Mouse (Mus musculus): ENCODE results near the gene Gm16253.
A peak's percentile ranks its signal among the peaks of the same experiment; 100 is the strongest.

Gm16253 gene

GRCm38 (mm10) chr3:96576690-96577541 lies at the start of gene Gm16253:
Gene Gm16253 (plus strand): TSS chr3:96576984.
- no peak for DNase-seq (ENCODE audit: low read depth, low spot score)

- DNase-seq (ENCODE audit: low read depth, low spot score) = no peak
Measured at GRCm38 (mm10) chr3:96528506-96528905, 48.3 kb upstream of the Gm16253 start.

GRCm38 (mm10) chr3:96532050-96532449 lies 44.7 kb upstream of the Gm16253 start:
- DNase-seq (ENCODE audit: low read depth, low spot score) = no peak

- no peak for DNase-seq (ENCODE audit: low read depth, low spot score)
Measured at GRCm38 (mm10) chr3:96534300-96534699, 42.5 kb upstream of the Gm16253 start.

GRCm38 (mm10) chr3:96539316-96539715 lies 37.5 kb upstream of the Gm16253 start:
- no peak for DNase-seq (ENCODE audit: low read depth, low spot score)

- no peak for DNase-seq (ENCODE audit: low read depth, low spot score)
Measured at GRCm38 (mm10) chr3:96540740-96541139, 36.0 kb upstream of the Gm16253 start.

- no peak for DNase-seq (ENCODE audit: low read depth, low spot score)
Measured at GRCm38 (mm10) chr3:96541328-96542078, 35.3 kb upstream of the Gm16253 start.

- no peak for DNase-seq (ENCODE audit: low read depth, low spot score)
Measured at GRCm38 (mm10) chr3:96542554-96542953, 34.2 kb upstream of the Gm16253 start.

- DNase-seq (ENCODE audit: low read depth, low spot score) = no peak
Measured at GRCm38 (mm10) chr3:96543345-96543744, 33.4 kb upstream of the Gm16253 start.

GRCm38 (mm10) chr3:96545565-96545964 lies 31.2 kb upstream of the Gm16253 start:
- DNase-seq (ENCODE audit: low read depth, low spot score) = no peak

- DNase-seq (ENCODE audit: low read depth, low spot score) = no peak
Measured at GRCm38 (mm10) chr3:96546880-96547279, 29.9 kb upstream of the Gm16253 start.

GRCm38 (mm10) chr3:96547389-96547960 lies 29.3 kb upstream of the Gm16253 start:
- DNase-seq (ENCODE audit: low read depth, low spot score) = peak; percentile 29

GRCm38 (mm10) chr3:96548824-96549223 lies 28.0 kb upstream of the Gm16253 start:
- no peak for DNase-seq (ENCODE audit: low read depth, low spot score)

GRCm38 (mm10) chr3:96549346-96549745 lies 27.4 kb upstream of the Gm16253 start:
- DNase-seq (ENCODE audit: low read depth, low spot score) = no peak

- no peak for DNase-seq (ENCODE audit: low read depth, low spot score)
Measured at GRCm38 (mm10) chr3:96551203-96551602, 25.6 kb upstream of the Gm16253 start.

- no peak for DNase-seq (ENCODE audit: low read depth, low spot score)
Measured at GRCm38 (mm10) chr3:96551890-96552289, 24.9 kb upstream of the Gm16253 start.

- no peak for DNase-seq (ENCODE audit: low read depth, low spot score)
Measured at GRCm38 (mm10) chr3:96553601-96554000, 23.2 kb upstream of the Gm16253 start.

- no peak for DNase-seq (ENCODE audit: low read depth, low spot score)
Measured at GRCm38 (mm10) chr3:96554251-96554650, 22.5 kb upstream of the Gm16253 start.

- DNase-seq (ENCODE audit: low read depth, low spot score) = no peak
Measured at GRCm38 (mm10) chr3:96555041-96555596, 21.7 kb upstream of the Gm16253 start.

- no peak for DNase-seq (ENCODE audit: low read depth, low spot score)
Measured at GRCm38 (mm10) chr3:96555999-96556614, 20.7 kb upstream of the Gm16253 start.

Data from retina, adult 2 months (tissue).